Mouse (Mus musculus): ENCODE data around the gene Elane.

Elane gene

DNA sequence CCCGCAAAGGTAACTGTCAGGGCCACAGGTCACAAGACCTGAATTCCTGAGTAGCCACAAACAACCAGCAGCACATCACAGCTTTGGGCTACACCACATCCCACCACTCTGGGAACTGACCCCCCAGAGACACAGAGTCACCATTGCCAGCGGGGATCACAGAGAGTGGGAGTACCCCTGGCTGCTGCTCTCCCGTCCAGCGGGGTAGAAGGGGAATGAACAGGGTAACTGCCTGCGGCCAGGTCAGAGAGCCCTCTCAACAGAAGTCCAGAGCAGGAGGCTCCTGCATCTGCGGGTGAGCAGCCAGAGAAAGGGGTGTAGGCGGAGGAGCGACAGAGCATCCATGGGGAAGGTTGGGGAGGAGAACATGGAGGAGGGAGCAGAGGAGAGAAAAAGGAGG lies 30.0 kb downstream of the Elane start:
- DNase-seq (ENCODE audit: low spot score), result no peak

GRCm38 (mm10) chr10:79916808-79917531 lies 30.9 kb downstream of the Elane start, which contains the start of gene Kiss1r:
Gene Kiss1r, plus strand, starts transcription at chr10:79916971.
- DNase-seq (ENCODE audit: low spot score), result peak; percentile 83

- no peak for DNase-seq (ENCODE audit: low spot score)
Measured at GRCm38 (mm10) chr10:79917532-79918100, 31.6 kb downstream of the Elane start.

DNA sequence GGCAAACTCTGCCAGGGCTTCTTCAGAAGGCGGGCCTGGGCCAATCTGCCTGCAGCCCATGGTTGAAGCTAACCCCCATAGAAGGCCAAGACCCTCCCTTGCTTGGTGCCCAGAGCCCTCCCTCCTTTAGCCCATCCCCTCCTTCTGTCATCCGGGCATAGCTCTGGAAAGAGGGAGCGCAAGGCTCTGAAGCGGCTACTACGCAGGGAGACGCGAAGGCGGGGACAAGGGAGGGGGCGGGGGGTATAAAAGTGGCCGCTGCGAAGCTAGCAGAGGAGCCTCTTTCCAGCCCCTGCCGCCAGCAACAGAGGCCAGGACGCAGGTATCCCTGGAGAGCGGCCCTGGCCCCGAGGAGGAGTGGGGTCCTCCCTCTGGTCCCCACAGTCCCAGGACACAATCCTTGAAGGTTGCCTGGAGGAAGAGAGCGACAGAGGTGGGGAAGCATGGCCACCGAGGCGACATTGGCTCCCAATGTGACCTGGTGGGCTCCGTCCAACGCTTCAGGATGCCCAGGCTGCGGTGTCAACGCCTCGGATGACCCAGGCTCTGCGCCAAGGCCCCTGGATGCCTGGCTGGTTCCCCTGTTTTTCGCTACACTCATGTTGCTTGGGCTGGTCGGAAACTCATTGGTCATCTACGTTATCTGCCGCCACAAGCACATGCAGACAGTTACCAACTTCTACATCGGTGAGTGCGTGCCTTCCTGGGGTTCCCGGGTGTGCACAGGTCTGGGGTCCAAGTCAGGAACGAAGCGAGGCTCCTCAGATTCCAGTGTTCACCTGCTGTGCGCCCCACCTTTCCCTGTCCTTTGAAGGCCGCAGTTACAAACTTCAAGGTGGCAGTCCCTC lies 32.4 kb downstream of the Elane start:
- DNase-seq (ENCODE audit: low spot score), result no peak

- peak; percentile 17 for DNase-seq (ENCODE audit: low spot score)
Measured at GRCm38 (mm10) chr10:79919251-79919849, 33.3 kb downstream of the Elane start.

- DNase-seq (ENCODE audit: low spot score), result peak; percentile 49
Measured at GRCm38 (mm10) chr10:79920056-79920890, 34.2 kb downstream of the Elane start.

DNA sequence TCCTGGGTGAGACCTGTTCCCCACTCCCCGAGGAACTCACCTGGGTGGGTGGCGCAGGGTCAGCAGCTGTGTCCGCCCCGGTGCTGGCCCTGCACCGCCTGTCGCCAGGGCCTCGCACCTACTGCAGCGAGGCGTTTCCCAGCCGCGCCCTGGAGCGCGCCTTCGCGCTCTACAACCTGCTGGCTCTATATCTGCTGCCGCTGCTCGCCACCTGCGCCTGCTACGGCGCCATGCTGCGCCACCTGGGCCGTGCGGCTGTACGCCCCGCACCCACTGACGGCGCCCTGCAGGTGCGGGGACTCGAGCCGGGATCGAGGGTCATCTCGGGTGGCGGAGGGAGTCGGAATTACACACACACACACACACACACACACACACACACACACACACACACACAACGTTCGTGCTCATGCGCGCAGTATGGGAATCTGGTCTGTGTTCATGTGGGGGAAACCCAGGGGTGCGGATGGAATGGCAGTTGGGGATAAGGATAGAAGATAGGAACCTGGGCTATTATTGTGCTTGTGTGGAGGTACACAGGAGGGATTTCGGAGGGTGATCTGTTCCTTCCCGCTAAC lies 35.0 kb downstream of the Elane start, which contains the start of gene R3hdm4:
Gene R3hdm4 (minus strand): TSS at position 251 of the 578 bp plus-strand sequence.
- peak; percentile 11 for DNase-seq (ENCODE audit: low spot score)

GRCm38 (mm10) chr10:79921572-79921971 lies 35.5 kb downstream of the Elane start:
- peak; percentile 55 for DNase-seq (ENCODE audit: low spot score)

GRCm38 (mm10) chr10:79924998-79925784 lies 39.1 kb downstream of the Elane start:
- DNase-seq (ENCODE audit: low spot score), result peak; percentile 83

GRCm38 (mm10) chr10:79925785-79926490 lies 39.9 kb downstream of the Elane start:
- no peak for DNase-seq (ENCODE audit: low spot score)

DNA sequence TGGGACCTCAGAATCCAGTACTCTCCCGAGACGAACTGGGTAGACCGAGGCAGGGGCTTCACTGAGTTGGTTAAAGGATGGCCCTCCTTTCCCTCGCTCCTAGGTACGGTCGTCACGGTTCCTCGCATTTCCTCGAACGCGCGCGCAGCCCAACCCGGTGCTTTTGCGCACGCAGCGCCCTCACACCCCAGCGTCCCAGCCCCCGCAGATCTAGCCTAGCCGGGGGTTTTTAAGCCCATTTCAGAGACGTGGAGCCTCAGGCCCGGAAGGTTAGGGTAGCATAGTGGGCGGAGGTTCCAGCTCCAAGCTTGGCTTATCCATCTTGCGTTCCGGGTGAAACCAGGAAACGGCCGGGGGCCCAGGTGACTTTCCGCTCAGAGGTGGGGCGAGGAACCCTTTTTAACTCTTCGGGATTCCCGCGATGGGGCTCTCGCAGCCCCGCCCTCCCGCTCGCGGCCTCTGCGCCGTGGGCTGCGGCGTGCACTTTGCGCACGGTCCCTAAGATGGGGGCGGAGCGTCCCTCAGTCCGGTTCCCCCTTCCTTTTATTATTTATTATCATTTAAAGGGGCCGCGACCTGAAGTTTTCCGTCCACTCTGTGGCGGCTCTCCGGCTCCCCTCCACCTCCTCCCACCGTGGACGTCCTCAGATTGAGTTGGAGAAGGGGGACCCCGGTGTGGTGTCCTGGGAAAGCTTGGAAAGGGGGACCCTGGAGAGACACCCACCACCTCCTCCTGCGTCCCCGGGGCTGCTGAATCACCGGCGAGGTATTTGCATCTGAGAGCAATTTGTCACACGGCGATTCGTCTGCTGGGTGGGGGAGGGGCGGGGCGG lies 40.7 kb downstream of the Elane start, which contains the start of gene Arid3a:
Gene Arid3a (plus strand): TSS at position 553 of the 833 bp plus-strand sequence.
- peak; percentile 95 for DNase-seq (ENCODE audit: low spot score)

DNA sequence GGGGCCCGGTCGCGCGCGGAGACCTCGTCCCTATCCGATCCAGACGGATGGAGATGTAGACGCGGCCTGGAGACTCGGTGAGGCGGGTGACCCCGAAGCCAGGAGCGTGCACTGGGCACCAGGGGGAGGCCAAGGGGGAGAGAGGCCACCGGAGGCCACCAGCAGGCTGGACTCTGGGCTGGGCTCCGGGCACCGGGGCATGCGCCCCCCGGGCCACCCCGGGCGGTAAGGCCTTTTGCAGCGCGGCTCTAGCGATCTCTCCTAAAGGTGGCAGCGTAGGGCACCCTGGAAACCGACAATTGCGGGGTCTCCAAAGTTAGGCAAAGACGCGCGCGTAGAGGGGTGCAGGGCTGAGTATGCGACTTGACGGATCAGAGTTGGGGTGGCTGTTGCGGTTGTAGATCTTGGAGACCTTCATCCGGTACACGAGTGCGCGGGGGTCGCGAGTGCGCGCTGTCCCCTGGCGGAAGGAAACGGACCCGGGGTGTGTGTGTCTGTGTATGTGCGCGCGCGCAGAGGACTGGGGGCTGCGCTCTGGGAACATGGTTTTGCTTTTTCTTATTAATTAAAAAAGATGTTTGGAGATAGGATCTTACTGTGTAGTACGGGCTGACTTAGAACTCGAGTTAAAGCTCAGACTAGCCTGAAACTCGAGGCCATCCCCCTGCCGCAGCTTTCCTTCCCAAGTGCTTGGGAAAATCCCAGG lies 41.4 kb downstream of the Elane start:
- peak; percentile 79 for DNase-seq (ENCODE audit: low spot score)

GRCm38 (mm10) chr10:79928030-79928694 lies 42.1 kb downstream of the Elane start:
- peak; percentile 65 for DNase-seq (ENCODE audit: low spot score)

DNA sequence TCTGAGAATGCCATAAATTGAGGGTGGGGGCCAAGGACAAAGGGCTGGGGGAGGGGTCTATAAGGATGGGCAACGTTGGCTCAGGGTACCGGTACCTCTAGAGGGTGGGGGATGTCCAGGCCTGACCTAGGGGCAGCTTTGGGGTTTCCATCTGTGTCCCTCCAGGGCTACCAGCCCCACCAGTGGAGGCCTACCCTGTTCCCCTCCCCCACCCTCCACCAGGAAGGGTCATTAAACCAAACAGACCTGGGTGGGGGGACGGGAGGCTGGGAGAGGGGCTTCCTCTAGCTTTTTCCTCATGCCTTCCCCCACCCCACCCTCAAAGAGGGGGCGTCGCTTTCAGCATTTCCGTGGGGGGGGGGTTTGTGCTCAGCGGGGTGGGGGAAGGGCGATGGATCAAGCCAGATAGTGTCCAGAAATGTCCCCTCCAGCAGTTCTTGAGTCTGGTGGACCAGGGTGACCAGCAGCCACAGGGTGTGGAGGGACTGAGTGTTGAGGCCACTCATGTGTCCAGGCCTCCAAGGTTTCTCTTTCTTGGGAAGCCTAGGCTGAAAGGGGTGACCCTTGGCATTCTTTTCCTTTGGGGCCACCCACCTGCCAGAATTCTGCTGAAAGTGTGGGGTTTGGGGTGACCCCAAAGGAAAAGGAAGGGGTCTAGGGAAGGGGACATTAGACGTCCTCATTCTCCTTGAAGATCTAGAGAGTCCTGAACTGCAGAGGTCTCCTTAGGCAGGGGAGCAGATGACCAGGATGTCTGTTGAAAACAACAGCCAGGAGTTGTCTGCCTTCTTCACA lies 43.1 kb downstream of the Elane start:
- peak; percentile 24 for DNase-seq (ENCODE audit: low spot score)

DNA sequence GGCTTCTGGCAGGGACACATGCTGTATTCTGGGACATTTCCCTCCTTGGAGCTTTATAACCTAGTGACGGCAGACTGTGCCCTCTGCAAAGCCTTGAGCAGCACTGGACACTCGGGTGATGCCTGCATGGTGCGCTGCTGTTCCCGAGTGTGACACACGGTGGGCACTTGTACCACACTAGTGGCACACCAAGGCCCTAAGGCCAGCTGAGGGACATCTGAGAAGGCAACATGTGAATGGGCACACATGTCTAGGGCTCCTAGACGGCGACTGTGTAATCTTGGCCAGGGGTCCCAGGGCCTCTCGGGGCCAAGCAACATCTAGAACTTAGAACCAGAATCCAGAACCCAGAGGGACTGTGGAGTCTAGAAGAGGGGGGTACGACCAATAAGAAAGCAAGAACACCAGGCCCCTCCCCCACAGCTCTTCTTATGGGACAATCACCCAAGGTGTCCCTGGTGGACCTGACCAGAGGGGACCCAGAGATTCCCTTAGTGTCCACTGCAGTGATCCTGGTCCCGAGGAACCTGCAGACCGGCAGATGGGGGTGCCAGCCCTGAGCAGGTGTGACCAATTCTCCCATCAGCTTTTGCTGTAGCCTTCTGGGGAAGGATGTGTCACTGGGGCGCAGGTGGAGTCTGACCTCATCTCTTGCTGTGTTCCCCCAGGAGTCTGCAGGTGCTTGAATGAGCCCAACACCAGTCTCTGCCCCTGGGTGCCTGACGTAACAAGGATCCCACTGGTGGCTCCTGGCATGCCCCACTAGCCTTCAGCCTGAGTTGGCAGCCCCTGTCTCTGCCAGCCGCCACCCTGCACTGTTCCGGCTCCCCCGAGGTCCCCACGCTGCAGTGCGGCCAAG lies 44.1 kb downstream of the Elane start:
- DNase-seq (ENCODE audit: low spot score), result no peak

DNA sequence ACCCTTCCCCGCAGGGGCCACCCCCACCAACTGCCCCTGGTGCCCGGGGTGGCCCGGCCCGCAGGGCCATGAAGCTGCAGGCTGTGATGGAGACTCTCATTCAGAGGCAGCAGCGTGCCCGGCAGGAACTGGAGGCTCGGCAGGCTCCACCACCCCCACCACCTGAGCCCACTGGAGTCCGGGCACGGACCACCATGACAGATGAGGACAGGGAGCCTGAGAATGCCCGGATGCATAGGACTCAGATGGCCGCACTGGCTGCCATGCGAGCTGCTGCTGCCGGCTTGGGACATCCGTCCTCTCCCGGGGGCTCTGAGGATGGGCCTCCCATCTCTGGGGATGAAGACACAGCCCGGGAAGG lies 44.8 kb downstream of the Elane start:
- no peak for DNase-seq (ENCODE audit: low spot score)
